Mouse (Mus musculus) heart, adult 2 months (tissue): ENCODE results near the gene Vwa8. TPM values are rescaled to one million over a fixed set of nuclear protein-coding genes. Genes with fewer than 3 reads are reported as not detected.

Experiments used
- DNase-seq, 2 experiments: peaks; one replicate each; pipeline ENCODE4 v3.0.0; 2021
- H3K27ac ChIP-seq: fragments of 200-600 bp; 2 replicates; pipeline ENCODE4 v1.8.1; 2022
- H3K27me3 ChIP-seq: fragments of 200-500 bp; 2 replicates; pipeline ENCODE4 v1.6.1; 2012; ENCODE audit warnings: mild to moderate bottlenecking, low read length, inconsistent platforms, mixed read lengths; ENCODE audit not compliant: control insufficient read depth, insufficient read depth
- H3K36me3 ChIP-seq: fragments of 200-500 bp; 2 replicates; pipeline ENCODE4 v1.6.1; 2012; ENCODE audit warnings: low read length, inconsistent platforms; ENCODE audit not compliant: control insufficient read depth, insufficient read depth
- H3K4me1 ChIP-seq: fragments of 200-500 bp; 2 replicates; pipeline ENCODE4 v1.6.1; 2011; ENCODE audit warnings: low read length; ENCODE audit not compliant: control insufficient read depth, insufficient read depth
- H3K4me3 ChIP-seq: fragments of 200-600 bp; 2 replicates; pipeline ENCODE4 v1.8.1; 2022
- H3K79me2 ChIP-seq: fragments of 200-500 bp; replicated peaks from 2 replicates; pipeline ENCODE4 v1.6.1; 2012; ENCODE audit warnings: mild to moderate bottlenecking, inconsistent platforms, low read length, moderate library complexity, mixed read lengths; ENCODE audit not compliant: control insufficient read depth, insufficient read depth
- H3K9ac ChIP-seq: fragments of 200-500 bp; 2 replicates; pipeline ENCODE4 v1.6.1; 2012; ENCODE audit warnings: low read depth, mild to moderate bottlenecking, control low read depth, inconsistent platforms, low read length, mixed read lengths
- CTCF ChIP-seq: fragments of 200-600 bp; IDR thresholded peaks from 2 replicates; pipeline ENCODE4 v1.8.1; 2022; ENCODE audit warnings: antibody characterized with exemption, mild to moderate bottlenecking, moderate library complexity
- EP300 ChIP-seq: fragments of 200-500 bp; IDR thresholded peaks from 2 replicates; pipeline ENCODE4 v1.6.1; 2011; ENCODE audit warnings: low read depth, low read length, control low read depth; ENCODE audit not compliant: insufficient read depth
- POLR2A ChIP-seq: fragments of 200-500 bp; IDR thresholded peaks from 2 replicates; pipeline ENCODE4 v1.6.1; 2011; ENCODE audit warnings: mild to moderate bottlenecking, low read depth, low read length, control low read depth; ENCODE audit not compliant: insufficient read depth
- WGBS: fragments of 180-500 bp; shearing (Covaris S2); methylation state at CpG from one replicate; pipeline ENCODE4 v1.1.7; 2018; 5-methylcytosine and 5-hydroxymethylcytosine counted together
- intact Hi-C: fragments of 180-260 bp; cut with DNase I; formaldehyde crosslinking; loops from one replicate; pipeline ENCODE4 v1.15.1; 2025
- polyA plus RNA-seq: library from polyadenylated mRNA; depleted of rRNA; stranded (reverse); fragments of >200 nt; gene quantifications from 2 replicates; pipeline ENCODE4 v1.2.3, GENCODE M21; 2012
- total RNA-seq, 2 experiments: library from RNA; stranded (reverse); gene quantifications; 2 replicates each; pipeline ENCODE4 v1.2.3; 2021

Gene Vwa8
- total and polyA plus RNA-seq, 3 experiments: 58.8 to 177 (median 150) TPM

DNA sequence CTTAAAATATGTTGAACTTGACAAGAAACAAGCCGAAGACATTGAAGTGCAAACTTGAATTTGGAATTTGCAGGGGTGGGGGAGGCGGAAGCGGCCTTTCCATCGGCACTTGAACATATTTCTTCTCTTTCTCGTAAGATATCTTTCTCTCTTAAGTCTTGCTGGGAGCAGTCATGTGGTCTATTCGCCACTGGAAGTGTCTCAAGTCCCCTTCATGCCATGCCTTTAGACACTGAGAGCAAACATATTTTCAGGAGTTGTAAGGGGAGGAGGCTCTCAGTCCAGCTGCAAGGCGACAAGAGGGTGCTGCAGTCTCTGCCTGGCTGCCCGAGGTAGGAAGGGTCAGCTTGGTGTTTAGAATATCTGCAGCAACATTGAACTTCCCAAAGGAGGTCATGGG, 288.2 kb downstream of the Vwa8 start:
- no peak overlapping the region for H3K27ac ChIP-seq
- no peak for DNase-seq

DNA sequence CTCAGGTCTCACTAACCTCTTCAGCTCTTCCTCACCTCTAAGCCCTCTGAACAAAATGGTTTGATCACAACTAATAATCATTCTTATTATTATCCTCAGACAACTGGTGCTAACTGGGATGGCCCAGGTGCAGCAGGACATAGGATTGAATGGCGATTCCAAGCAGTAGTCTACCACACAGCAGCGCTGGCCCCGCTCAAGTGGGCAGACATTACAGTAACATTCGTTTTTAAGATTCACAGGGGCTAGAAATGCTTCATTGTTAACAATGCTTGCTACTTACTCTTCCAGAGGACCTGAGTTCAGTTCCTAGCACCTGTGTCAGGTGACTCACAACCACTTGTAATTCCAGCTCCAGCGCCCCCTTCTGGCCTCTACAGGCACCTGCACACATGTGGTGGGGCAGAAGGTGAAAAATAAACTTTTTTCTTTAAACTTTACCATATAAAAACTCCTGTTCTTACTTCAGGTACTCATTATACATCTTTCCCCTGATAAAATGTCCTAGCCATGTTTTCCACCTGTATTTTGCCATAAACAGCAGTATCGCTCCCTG, 290.3 kb downstream of the Vwa8 start:
- peak overlapping the region; percentile 54; the same call in 1 of the 2 replicates for H3K9ac ChIP-seq
- 89% methylated on average over 6 of the region's 6 CpGs for WGBS
- H3K79me2 ChIP-seq: no peaks in the 10 kb centered on the region
- no peak for DNase-seq
- H3K4me1 ChIP-seq: peaks cover 16% of the 10 kb centered on the region
- peaks cover 9% of the 10 kb centered on the region; the same call in 1 of the 2 replicates for H3K36me3 ChIP-seq
- H3K27me3 ChIP-seq: no peaks in the 10 kb centered on the region
- no peak overlapping the region for H3K4me3 ChIP-seq
- intact Hi-C loops: no loop called here
- peak overlapping the region; percentile 84 for H3K27ac ChIP-seq
- peak; percentile 60 for TF ChIP-seq CTCF
- TF ChIP-seq EP300: no peak

More for the DNA sequence above, 288.2 kb downstream of the Vwa8 start:
- H3K79me2 ChIP-seq: no peaks in the 10 kb centered on the region
- H3K4me1 ChIP-seq: peaks cover 15% of the 10 kb centered on the region
- H3K4me3 ChIP-seq: no peak overlapping the region
- H3K9ac ChIP-seq: no peak overlapping the region
- TF ChIP-seq EP300 (no peak), CTCF (no peak), POLR2A (no peak)
- peaks cover 9% of the 10 kb centered on the region; the same call in 1 of the 2 replicates for H3K36me3 ChIP-seq
- intact Hi-C loops: no loop called here
- no peaks in the 10 kb centered on the region for H3K27me3 ChIP-seq
- WGBS: 84% methylated on average over 8 of the region's 8 CpGs

DNA sequence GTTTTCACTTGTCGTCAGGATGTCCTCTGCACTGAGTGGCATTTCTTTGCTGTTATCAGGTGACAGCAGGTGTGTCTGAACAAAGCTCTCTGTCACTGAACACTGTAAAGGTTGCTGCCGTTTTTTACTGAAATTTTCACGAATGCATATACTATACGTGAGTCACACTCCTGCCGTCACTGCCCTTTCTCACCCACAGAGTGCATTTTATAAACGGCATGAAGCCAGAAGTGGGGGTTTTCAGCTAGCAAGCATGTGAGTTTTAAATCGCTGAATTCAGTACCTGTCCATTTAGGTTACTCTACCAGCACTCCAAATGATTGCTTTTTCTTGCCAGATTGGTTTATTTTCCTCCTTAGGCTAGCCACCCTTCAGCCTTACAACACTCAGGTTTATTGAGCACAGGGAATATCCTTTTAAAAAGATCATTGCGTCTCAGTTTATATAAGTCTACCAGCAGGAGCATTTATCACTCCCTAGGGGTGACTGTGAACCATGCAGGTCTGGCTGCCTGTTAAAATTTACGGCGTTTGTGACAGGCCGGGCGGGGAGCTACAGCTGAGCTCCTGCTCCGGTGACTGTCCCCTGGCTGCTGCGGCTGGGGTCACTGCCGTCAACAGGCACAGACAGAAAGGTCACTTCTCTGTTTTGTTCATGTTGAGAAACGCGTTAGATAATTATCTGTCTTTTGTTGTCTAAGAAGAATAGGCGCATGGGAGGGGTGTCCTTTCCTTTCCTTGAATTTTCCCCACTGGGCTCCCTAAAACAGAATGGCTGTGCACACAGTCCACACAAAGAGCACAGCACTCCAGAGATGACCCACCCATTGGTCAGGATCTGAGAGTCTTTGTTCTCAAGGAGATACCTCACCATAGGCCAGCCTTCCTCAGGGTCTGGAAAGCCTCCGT, 291.3 kb downstream of the Vwa8 start:
- DNase-seq: peak in 1 of 2 experiments; percentile 71
- H3K9ac ChIP-seq: peak overlapping the region; percentile 45
- peaks cover 16% of the 10 kb centered on the region for H3K4me1 ChIP-seq
- peaks cover 9% of the 10 kb centered on the region; the same call in 1 of the 2 replicates for H3K36me3 ChIP-seq
- H3K27ac ChIP-seq: peak overlapping the region; percentile 84
- no peak overlapping the region for H3K4me3 ChIP-seq
- intact Hi-C loops: loop anchor here (1.0 kb wide), 2 partner anchors 40 to 134 kb away; no protein-coding TSS in a partner anchor
- TF ChIP-seq CTCF (peak; percentile 53), EP300 (peak; percentile 80), POLR2A (peak; percentile 10; the same call in 1 of the 2 replicates)
- H3K27me3 ChIP-seq: no peaks in the 10 kb centered on the region
- 37% methylated on average over 19 of the region's 19 CpGs for WGBS
- no peaks in the 10 kb centered on the region for H3K79me2 ChIP-seq

DNA sequence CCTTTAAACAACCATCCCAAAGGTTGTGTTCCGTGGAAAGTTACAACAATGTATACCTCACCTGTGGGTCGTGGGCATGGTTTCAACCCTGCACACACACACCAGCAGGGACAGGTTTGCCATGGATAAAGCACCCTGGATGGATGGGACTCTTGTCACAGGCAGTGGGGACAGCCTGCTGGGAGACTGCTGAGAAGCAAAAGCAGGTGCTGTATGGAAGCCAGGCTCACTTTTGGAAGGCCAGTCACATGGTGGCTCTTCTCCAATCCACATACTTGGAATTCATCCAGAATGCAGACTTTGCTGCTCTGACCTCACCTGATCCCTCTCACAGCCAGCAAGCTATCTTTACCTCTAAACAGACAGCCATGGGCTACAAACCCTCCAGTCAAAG, 292.0 kb downstream of the Vwa8 start:
- TF ChIP-seq POLR2A (peak; percentile 62; the same call in 1 of the 2 replicates), EP300 (no peak), CTCF (no peak)
- peak; percentile 63 to 69 for DNase-seq
- Histone ChIP-seq H3K27ac (peak overlapping the region; percentile 84), H3K9ac (peak overlapping the region; percentile 45; the same call in 1 of the 2 replicates), H3K27me3 (no peaks in the 10 kb centered on the region), H3K4me1 (peaks cover 16% of the 10 kb centered on the region), H3K36me3 (peaks cover 9% of the 10 kb centered on the region; the same call in 1 of the 2 replicates), H3K4me3 (no peak overlapping the region), H3K79me2 (no peaks in the 10 kb centered on the region)
- intact Hi-C loops: loop anchor here (1.0 kb wide), 2 partner anchors 39 to 133 kb away; no protein-coding TSS in a partner anchor
- WGBS: 43% methylated on average over 2 of the region's 2 CpGs

DNA sequence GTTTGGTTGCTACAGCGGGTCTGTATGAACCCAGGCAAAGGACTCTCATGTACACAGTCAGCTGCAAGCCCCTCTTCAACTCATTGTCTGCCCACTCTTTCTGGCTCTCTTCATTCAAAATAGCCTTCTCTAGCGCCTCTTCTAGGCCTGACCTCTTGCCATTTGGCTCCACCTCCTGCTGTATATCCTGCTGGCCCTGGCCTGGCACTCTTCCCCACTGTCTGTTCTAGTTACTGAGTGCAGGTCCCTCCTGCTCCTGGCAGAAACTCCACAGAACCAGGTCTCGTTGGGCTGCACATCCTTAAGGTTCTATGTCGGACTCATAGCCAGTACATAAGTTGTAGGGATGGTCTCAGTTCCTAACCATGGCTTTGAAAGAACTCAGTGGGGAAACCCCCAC, 293.5 kb downstream of the Vwa8 start:
- 72% methylated on average over 4 of the region's 4 CpGs for WGBS
- Histone ChIP-seq H3K27ac (peak overlapping the region; percentile 84; the same call in 1 of the 2 replicates), H3K9ac (no peak overlapping the region), H3K4me1 (peaks cover 16% of the 10 kb centered on the region), H3K79me2 (no peaks in the 10 kb centered on the region), H3K36me3 (peaks cover 9% of the 10 kb centered on the region; the same call in 1 of the 2 replicates), H3K27me3 (no peaks in the 10 kb centered on the region), H3K4me3 (no peak overlapping the region)
- intact Hi-C loops: no loop called here
- DNase-seq: no peak
- TF ChIP-seq POLR2A (no peak), EP300 (no peak), CTCF (no peak)
